Mouse (Mus musculus) megakaryocyte, embryonic 14.5 days (primary cell): ENCODE measurements at regions not wholly inside any gene's neighbourhood (a gene's known extent, or its start where the extent isn't known, plus 50 kb on each side); places are given as distances from the start of the nearest gene placed in this dataset.

Source experiments
- FLI1 ChIP-seq: IDR thresholded peaks from 2 replicates; pipeline ENCODE4 v1.6.1; 2012; ENCODE audit warnings: low read length, inconsistent platforms, mixed read lengths
- GATA1 ChIP-seq: IDR thresholded peaks from 3 replicates; pipeline ENCODE4 v1.6.1; 2012; ENCODE audit warnings: mixed read lengths, low read length, inconsistent platforms, borderline replicate concordance

DNA sequence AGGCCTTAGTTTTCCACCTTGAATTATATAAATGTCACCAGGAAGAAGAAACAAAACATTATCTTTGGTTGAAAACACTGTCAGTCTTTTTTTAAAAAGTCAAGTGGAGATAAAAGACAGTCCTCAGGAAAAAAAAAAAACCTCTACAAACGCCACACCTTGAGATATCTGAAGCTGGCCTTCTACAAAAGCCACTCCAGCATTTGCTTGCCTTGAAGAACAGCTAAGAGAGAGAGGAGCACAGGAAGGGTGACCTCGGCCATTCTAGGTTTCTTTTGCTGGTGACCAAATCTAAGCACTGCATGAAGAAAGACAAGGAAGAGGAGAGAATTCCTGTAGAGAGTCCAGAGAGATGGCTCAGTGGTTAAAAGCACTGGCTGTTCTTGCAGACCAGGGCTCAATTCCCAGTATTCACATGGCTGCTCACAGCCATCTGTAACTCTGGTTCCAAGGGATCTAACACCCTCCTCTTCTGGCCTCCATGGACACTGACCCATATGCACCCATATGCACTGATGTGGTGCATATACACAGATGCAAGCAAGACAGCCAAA, 90.5 kb downstream of the Tomm20 start:
- TF ChIP-seq GATA1 (no peak), FLI1 (no peak)
